Mouse (Mus musculus): ENCODE results near the gene 9230102O04Rik. TPM values are rescaled to one million over a fixed set of nuclear protein-coding genes. Genes with fewer than 3 reads are reported as not detected.

Gene 9230102O04Rik
- total and polyA plus RNA-seq, 3 experiments: 4.9 to 13.6 (median 5.0) TPM

- ATAC-seq (ENCODE audit: extremely low read depth, insufficient number of reproducible peaks, low FRiP score, poor library complexity, severe bottlenecking) (no peak), DNase-seq (ENCODE audit: low spot score) (no peak)
- H3K36me3 ChIP-seq (replicated peaks): peaks cover 47% of the 10 kb centered on the region
- peaks cover 44% of the 10 kb centered on the region for H3K27me3 ChIP-seq (ENCODE audit: insufficient read depth, low read length)
- H3K4me3 ChIP-seq (ENCODE audit: low read depth, low read length): no peak overlapping the region; the same call in 1 of the 2 replicates
- H3K9me3 ChIP-seq (replicated peaks): peaks cover 9% of the 10 kb centered on the region
- TF ChIP-seq TAL1 (conservative IDR thresholded peaks at IDR 0.05; ENCODE audit: low read depth, low read length) (no peak), GATA2 (IDR thresholded peaks at IDR 0.05; ENCODE audit: borderline replicate concordance, low read depth, low read length) (no peak), POLR2AphosphoS5 (IDR thresholded peaks at IDR 0.05; ENCODE audit: insufficient replicate concordance, low read depth, low read length) (no peak), CTCF (IDR thresholded peaks at IDR 0.05; ENCODE audit: low read depth, low read length) (no peak), GATA1 (IDR thresholded peaks at IDR 0.05; ENCODE audit: borderline replicate concordance, low read length) (no peak)
- H3K4me1 ChIP-seq (ENCODE audit: insufficient read depth, low read depth, low read length): peaks cover 70% of the 10 kb centered on the region
Measured at GRCm38 (mm10) chr2:9882926-9883802, 6.2 kb downstream of the 9230102O04Rik start.

- Histone ChIP-seq H3K4me3 (ENCODE audit: low read depth, low read length) (no peak overlapping the region), H3K4me1 (ENCODE audit: insufficient read depth, low read depth, low read length) (peaks cover 69% of the 10 kb centered on the region), H3K9me3 (replicated peaks) (peaks cover 9% of the 10 kb centered on the region), H3K36me3 (replicated peaks) (peaks cover 48% of the 10 kb centered on the region), H3K27me3 (ENCODE audit: insufficient read depth, low read length) (peaks cover 50% of the 10 kb centered on the region)
- DNase-seq (ENCODE audit: low spot score): no peak
- no peak for ATAC-seq (ENCODE audit: extremely low read depth, insufficient number of reproducible peaks, low FRiP score, poor library complexity, severe bottlenecking)
- TF ChIP-seq POLR2AphosphoS5 (IDR thresholded peaks at IDR 0.05; ENCODE audit: insufficient replicate concordance, low read depth, low read length): no peak
- no peak for TF ChIP-seq TAL1 (conservative IDR thresholded peaks at IDR 0.05; ENCODE audit: low read depth, low read length)
- no peak for TF ChIP-seq GATA2 (IDR thresholded peaks at IDR 0.05; ENCODE audit: borderline replicate concordance, low read depth, low read length)
- TF ChIP-seq GATA1 (IDR thresholded peaks at IDR 0.05; ENCODE audit: borderline replicate concordance, low read length): no peak
- no peak for TF ChIP-seq CTCF (IDR thresholded peaks at IDR 0.05; ENCODE audit: low read depth, low read length)
Measured at GRCm38 (mm10) chr2:9882371-9882925, 6.9 kb downstream of the 9230102O04Rik start.

DNA sequence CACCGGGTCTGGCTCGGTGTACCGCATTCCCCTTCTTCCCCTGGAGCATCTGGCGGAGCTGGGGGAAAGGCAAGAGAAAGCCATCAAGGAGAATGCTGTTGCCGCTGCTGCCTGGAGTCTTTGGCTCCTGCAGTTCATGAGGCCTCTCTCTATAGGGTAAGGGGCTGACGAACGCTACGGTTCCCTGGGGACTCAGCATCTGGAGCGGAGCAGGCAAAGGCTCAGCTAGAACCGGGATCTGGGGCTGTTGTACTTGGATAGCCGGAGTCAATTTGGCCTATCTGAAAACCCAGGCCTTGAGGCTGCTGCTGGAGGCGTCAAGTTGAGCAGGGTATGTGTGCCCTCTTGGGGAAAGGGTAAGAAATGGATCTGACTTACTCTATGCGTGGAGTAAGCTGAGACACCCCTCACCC is 7.7 kb downstream of the 9230102O04Rik start:
- ATAC-seq (ENCODE audit: extremely low read depth, insufficient number of reproducible peaks, low FRiP score, poor library complexity, severe bottlenecking): no peak
- Histone ChIP-seq H3K27me3 (ENCODE audit: insufficient read depth, low read length) (peaks cover 58% of the 10 kb centered on the region), H3K4me1 (ENCODE audit: insufficient read depth, low read depth, low read length) (peaks cover 65% of the 10 kb centered on the region), H3K4me3 (ENCODE audit: low read depth, low read length) (no peak overlapping the region), H3K36me3 (replicated peaks) (peaks cover 52% of the 10 kb centered on the region), H3K9me3 (replicated peaks) (peaks cover 9% of the 10 kb centered on the region)
- no peak for DNase-seq (ENCODE audit: low spot score)
- TF ChIP-seq POLR2AphosphoS5 (IDR thresholded peaks at IDR 0.05; ENCODE audit: insufficient replicate concordance, low read depth, low read length) (no peak), CTCF (IDR thresholded peaks at IDR 0.05; ENCODE audit: low read depth, low read length) (no peak), TAL1 (conservative IDR thresholded peaks at IDR 0.05; ENCODE audit: low read depth, low read length) (no peak), GATA1 (IDR thresholded peaks at IDR 0.05; ENCODE audit: borderline replicate concordance, low read length) (no peak), GATA2 (IDR thresholded peaks at IDR 0.05; ENCODE audit: borderline replicate concordance, low read depth, low read length) (no peak)

DNA sequence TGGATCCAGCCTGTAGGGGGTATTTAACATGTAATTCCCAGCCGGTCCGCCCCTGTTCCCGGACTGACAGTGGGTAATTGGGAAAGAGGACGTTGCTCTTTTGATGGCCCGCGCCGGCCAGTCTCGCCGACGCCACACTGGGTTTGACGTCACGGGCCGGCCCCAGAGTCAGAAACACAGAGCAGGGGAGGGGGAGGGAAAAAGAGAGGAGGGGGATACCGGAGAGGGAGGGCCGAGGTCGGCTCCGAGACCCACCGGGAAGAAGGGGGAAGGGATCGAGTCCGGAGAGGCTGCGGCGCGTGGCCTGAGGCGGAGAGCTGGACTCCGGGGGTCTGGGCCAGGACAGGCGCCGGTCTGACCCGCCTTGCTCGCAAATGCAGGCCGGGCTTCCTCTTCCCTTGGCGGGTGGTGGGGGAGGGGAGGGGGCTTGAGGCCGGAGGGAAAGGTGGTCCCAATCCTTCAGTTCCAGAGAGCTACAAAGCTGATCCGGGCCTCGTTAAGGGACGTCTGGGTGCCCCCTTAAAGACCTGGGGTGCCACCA is 8.2 kb downstream of the 9230102O04Rik start, which contains the start of gene 4930412O13Rik:
4930412O13Rik (plus strand) TSS at position 202 of the 541 bp plus-strand sequence.
- Histone ChIP-seq H3K9me3 (replicated peaks) (peaks cover 9% of the 10 kb centered on the region), H3K4me1 (ENCODE audit: insufficient read depth, low read depth, low read length) (peaks cover 61% of the 10 kb centered on the region), H3K27me3 (ENCODE audit: insufficient read depth, low read length) (peaks cover 60% of the 10 kb centered on the region), H3K36me3 (replicated peaks) (peaks cover 53% of the 10 kb centered on the region), H3K4me3 (ENCODE audit: low read depth, low read length) (no peak within 1 kb of the TSS; the same call in 1 of the 2 replicates)
- DNase-seq (ENCODE audit: low spot score): no peak
- ATAC-seq (ENCODE audit: extremely low read depth, insufficient number of reproducible peaks, low FRiP score, poor library complexity, severe bottlenecking): no peak
- TF ChIP-seq GATA1 (IDR thresholded peaks at IDR 0.05; ENCODE audit: borderline replicate concordance, low read length) (no peak), POLR2AphosphoS5 (IDR thresholded peaks at IDR 0.05; ENCODE audit: insufficient replicate concordance, low read depth, low read length) (no peak), TAL1 (conservative IDR thresholded peaks at IDR 0.05; ENCODE audit: low read depth, low read length) (no peak), GATA2 (IDR thresholded peaks at IDR 0.05; ENCODE audit: borderline replicate concordance, low read depth, low read length) (no peak), CTCF (IDR thresholded peaks at IDR 0.05; ENCODE audit: low read depth, low read length) (no peak)

DNA sequence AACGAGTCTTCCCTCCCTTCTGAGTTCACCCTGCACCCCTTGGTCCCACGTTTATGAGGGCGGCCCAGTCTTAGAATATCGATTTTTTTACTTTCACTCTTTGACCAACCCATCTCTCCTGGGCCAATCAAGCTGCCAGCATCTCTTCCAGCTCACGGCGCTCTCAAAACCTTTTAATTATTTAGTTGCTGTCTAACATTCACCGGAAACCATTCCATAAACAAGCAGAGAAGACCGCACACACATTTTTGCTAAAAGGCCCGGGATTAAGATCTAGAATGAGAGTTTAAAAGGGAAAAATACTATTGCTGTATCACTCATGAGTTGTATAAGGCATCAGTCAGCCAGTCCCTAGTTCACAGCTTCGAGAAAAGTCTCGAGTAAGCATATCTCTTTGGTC is 9.1 kb downstream of the 9230102O04Rik start:
- Histone ChIP-seq H3K9me3 (replicated peaks) (peaks cover 9% of the 10 kb centered on the region), H3K4me1 (ENCODE audit: insufficient read depth, low read depth, low read length) (peaks cover 52% of the 10 kb centered on the region), H3K36me3 (replicated peaks) (peaks cover 48% of the 10 kb centered on the region), H3K4me3 (ENCODE audit: low read depth, low read length) (no peak overlapping the region), H3K27me3 (ENCODE audit: insufficient read depth, low read length) (peaks cover 57% of the 10 kb centered on the region)
- TF ChIP-seq TAL1 (conservative IDR thresholded peaks at IDR 0.05; ENCODE audit: low read depth, low read length) (no peak), GATA1 (IDR thresholded peaks at IDR 0.05; ENCODE audit: borderline replicate concordance, low read length) (no peak), CTCF (IDR thresholded peaks at IDR 0.05; ENCODE audit: low read depth, low read length) (no peak), POLR2AphosphoS5 (IDR thresholded peaks at IDR 0.05; ENCODE audit: insufficient replicate concordance, low read depth, low read length) (no peak), GATA2 (IDR thresholded peaks at IDR 0.05; ENCODE audit: borderline replicate concordance, low read depth, low read length) (no peak)
- ATAC-seq (ENCODE audit: extremely low read depth, insufficient number of reproducible peaks, low FRiP score, poor library complexity, severe bottlenecking) (no peak), DNase-seq (ENCODE audit: low spot score) (no peak)

- DNase-seq (ENCODE audit: low spot score) (peak; percentile 92), ATAC-seq (ENCODE audit: extremely low read depth, insufficient number of reproducible peaks, low FRiP score, poor library complexity, severe bottlenecking) (peak; percentile 99)
- no peak for TF ChIP-seq POLR2AphosphoS5 (IDR thresholded peaks at IDR 0.05; ENCODE audit: insufficient replicate concordance, low read depth, low read length)
- TF ChIP-seq GATA2 (IDR thresholded peaks at IDR 0.05; ENCODE audit: borderline replicate concordance, low read depth, low read length): no peak
- TF ChIP-seq CTCF (IDR thresholded peaks at IDR 0.05; ENCODE audit: low read depth, low read length): peak; percentile 49
- peak overlapping the region; percentile 72 for H3K4me3 ChIP-seq (ENCODE audit: low read depth, low read length)
- peaks cover 48% of the 10 kb centered on the region for H3K36me3 ChIP-seq (replicated peaks)
- peaks cover 9% of the 10 kb centered on the region for H3K9me3 ChIP-seq (replicated peaks)
- H3K27me3 ChIP-seq (ENCODE audit: insufficient read depth, low read length): peaks cover 50% of the 10 kb centered on the region
- peaks cover 50% of the 10 kb centered on the region for H3K4me1 ChIP-seq (ENCODE audit: insufficient read depth, low read depth, low read length)
Measured at GRCm38 (mm10) chr2:9879493-9879892, 9.8 kb downstream of the 9230102O04Rik start.
